Mouse (Mus musculus) kidney, adult 2 months (tissue): ENCODE measurements at regions not wholly inside any gene's neighbourhood (a gene's known extent, or its start where the extent isn't known, plus 50 kb on each side); places are given as distances from the start of the nearest gene placed in this dataset.

Experiments used
- DNase-seq: peaks from one replicate; pipeline ENCODE4 v3.0.0; 2021
- H3K27ac ChIP-seq: fragments of 200-500 bp; 2 replicates; pipeline ENCODE4 v1.5.1; 2012; ENCODE audit warnings: low read depth, low read length, control low read depth, inconsistent platforms; ENCODE audit not compliant: insufficient read depth
- H3K27me3 ChIP-seq: fragments of 200-500 bp; replicated peaks from 2 replicates; pipeline ENCODE4 v1.6.1; 2012; ENCODE audit warnings: mild to moderate bottlenecking, moderate library complexity, low read length, inconsistent platforms; ENCODE audit not compliant: control insufficient read depth, insufficient read depth
- H3K36me3 ChIP-seq: fragments of 200-500 bp; 2 replicates; pipeline ENCODE4 v1.6.1; 2012; ENCODE audit warnings: mild to moderate bottlenecking, moderate library complexity, low read length, inconsistent platforms; ENCODE audit not compliant: control insufficient read depth, insufficient read depth
- H3K4me1 ChIP-seq: fragments of 200-500 bp; 2 replicates; pipeline ENCODE4 v1.6.1; 2011; ENCODE audit warnings: low read length; ENCODE audit not compliant: control insufficient read depth, insufficient read depth
- H3K4me3 ChIP-seq: fragments of 200-500 bp; 2 replicates; pipeline ENCODE4 v1.5.1; 2011; ENCODE audit warnings: mild to moderate bottlenecking, low read depth, low read length, control low read depth; ENCODE audit not compliant: insufficient read depth
- CTCF ChIP-seq: fragments of 200-500 bp; conservative IDR thresholded peaks from 2 replicates; pipeline ENCODE4 v1.5.1; 2011; ENCODE audit warnings: low read depth, mild to moderate bottlenecking, control low read depth, low read length, moderate library complexity, mixed read lengths; ENCODE audit not compliant: insufficient read depth, insufficient read length
- POLR2A ChIP-seq: fragments of 200-500 bp; IDR thresholded peaks from one replicate; pipeline ENCODE4 v1.6.1; 2011; ENCODE audit warnings: low read depth, low read length, control low read depth
- WGBS: fragments of 180-500 bp; shearing (Covaris S2); methylation state at CpG from one replicate; pipeline ENCODE4 v1.1.7; 2018; 5-methylcytosine and 5-hydroxymethylcytosine counted together

DNA sequence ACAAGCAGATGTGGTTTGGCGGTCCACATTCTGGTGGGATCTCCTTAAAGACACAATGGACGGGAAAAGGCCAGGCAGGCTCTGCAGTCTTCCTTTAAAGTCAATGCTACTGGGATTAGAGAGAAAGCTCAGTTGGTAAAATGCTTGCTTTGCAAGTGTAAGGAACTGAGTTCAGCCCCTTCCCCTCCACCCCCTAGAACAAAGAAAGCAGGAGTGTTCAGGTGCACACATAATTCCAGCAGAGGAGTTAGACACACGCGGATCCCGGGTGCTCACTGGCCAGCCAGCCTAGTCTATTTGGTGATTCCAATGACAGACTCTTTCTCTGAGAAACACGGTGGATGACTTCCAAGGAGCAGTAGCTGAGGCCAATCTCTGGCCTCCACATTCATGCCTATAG is 213.0 kb upstream of the Zfp64 start:
- H3K4me1 ChIP-seq, result no peaks in the 10 kb centered on the region
- no peak for DNase-seq
- WGBS, result 79% methylated on average over 6 of the region's 6 CpGs
- H3K36me3 ChIP-seq, result no peaks in the 10 kb centered on the region
- no peak overlapping the region for H3K4me3 ChIP-seq
- TF ChIP-seq POLR2A, result no peak
- H3K27me3 ChIP-seq, result no peaks in the 10 kb centered on the region
- no peak overlapping the region for H3K27ac ChIP-seq

DNA sequence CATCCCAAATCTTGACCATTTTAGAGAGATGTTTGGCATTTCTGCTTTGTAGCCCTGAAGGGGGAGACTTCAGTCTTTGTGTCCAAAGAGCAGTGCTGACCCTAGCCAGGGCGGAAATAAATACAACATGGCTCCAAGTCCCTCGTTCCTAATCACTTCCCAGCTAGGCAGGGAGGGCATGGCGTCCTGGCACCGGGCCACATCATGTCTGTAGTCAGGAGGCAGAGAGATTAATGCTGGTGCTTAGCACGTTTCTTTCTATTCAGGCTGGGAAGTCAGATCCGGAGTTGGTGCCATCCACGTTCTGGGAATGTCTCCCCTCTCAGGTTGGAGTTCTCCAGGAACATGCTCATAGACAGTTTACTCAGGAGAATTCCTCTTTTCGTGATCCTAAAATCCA is 206.3 kb upstream of the Zfp64 start:
- Histone ChIP-seq H3K36me3 (no peaks in the 10 kb centered on the region), H3K4me3 (no peak overlapping the region), H3K27ac (no peak overlapping the region), H3K27me3 (no peaks in the 10 kb centered on the region), H3K4me1 (no peaks in the 10 kb centered on the region)
- no peak for TF ChIP-seq POLR2A
- TF ChIP-seq CTCF, result no peak
- 59% methylated on average over 8 of the region's 8 CpGs for WGBS
- DNase-seq, result no peak

DNA sequence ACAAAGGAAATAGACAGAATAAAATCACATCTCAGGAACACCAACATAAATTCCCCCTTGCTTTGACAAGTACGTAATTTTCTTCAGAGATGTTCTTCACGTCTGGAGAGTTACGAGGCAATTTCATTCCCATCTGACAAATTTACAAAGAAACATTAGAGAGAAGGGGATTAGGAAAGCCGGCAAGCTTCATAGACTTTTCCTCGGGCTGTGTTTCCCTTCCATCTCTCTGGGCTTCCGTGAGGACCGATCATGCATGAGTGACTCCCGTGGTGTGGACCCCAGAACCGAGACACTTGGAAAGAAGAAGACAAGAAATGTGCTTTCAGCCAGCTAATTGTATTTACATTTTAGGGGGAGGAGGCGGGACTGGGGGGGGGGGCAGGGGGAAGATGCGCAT is 203.4 kb upstream of the Zfp64 start:
- Histone ChIP-seq H3K4me3 (no peak overlapping the region), H3K27me3 (no peaks in the 10 kb centered on the region), H3K4me1 (no peaks in the 10 kb centered on the region), H3K27ac (no peak overlapping the region), H3K36me3 (no peaks in the 10 kb centered on the region)
- 18% methylated on average over 11 of the region's 11 CpGs for WGBS
- no peak for TF ChIP-seq POLR2A
- TF ChIP-seq CTCF, result no peak
- DNase-seq, result no peak

DNA sequence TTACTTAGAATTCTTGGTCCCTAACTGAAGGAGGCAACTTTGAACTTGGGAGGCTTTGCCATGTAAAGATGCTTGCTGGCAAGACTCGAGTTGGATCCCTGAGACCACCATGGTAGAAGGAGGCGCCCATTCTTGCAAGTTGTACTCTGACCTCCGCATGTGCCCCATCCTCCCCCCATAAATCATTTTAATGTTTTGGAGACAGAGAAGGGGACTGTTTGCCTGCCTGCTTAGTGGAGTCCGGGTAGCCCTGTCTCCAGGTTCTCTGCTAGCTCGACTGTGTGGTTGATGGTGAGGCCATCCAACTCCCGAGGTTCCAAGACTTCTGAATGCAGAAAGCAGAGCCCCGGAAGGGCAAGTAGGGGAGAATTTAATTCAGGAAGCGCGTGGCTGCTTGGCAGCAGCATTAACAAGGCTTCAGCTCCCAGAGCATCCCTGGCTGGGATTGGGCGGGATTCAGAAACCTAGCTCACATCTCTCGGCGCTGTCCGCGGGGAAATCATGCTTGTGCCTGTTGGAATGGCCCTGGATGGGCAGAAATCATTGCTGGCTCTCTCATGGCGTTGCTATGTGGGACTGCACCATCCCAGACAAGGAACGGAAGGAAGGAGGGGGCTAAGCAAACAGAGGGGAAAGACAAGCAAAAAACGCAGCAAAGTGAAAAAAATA is 202.8 kb upstream of the Zfp64 start:
- WGBS, result 11% methylated on average over 17 of the region's 17 CpGs
- Histone ChIP-seq H3K4me3 (no peak overlapping the region), H3K4me1 (no peaks in the 10 kb centered on the region), H3K36me3 (no peaks in the 10 kb centered on the region), H3K27me3 (no peaks in the 10 kb centered on the region), H3K27ac (no peak overlapping the region)
- TF ChIP-seq CTCF (no peak), POLR2A (no peak)
- no peak for DNase-seq

DNA sequence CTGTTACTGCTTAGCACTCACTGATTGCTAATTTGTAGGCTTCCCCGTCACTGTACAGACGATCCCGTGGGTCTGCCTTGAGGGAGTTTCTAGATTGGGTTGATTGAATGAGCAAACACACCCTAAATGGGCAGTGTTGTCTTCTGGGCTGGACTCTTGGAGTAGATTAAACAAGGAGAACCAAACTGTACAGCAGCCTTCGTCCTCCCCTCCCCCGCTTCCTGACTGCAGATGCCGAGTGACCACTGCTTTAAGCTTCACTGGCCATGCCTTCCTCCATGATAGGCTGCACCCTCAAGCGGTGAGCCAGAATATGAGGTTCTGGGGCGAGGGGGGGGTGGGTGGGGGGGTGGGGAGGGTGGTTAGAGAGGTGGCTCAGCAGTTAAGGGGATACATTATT is 201.5 kb upstream of the Zfp64 start:
- WGBS, result 25% methylated on average over 8 of the region's 8 CpGs
- Histone ChIP-seq H3K27ac (no peak overlapping the region), H3K4me3 (no peak overlapping the region), H3K4me1 (no peaks in the 10 kb centered on the region), H3K36me3 (no peaks in the 10 kb centered on the region), H3K27me3 (no peaks in the 10 kb centered on the region)
- no peak for DNase-seq
- TF ChIP-seq CTCF, result no peak
- no peak for TF ChIP-seq POLR2A

DNA sequence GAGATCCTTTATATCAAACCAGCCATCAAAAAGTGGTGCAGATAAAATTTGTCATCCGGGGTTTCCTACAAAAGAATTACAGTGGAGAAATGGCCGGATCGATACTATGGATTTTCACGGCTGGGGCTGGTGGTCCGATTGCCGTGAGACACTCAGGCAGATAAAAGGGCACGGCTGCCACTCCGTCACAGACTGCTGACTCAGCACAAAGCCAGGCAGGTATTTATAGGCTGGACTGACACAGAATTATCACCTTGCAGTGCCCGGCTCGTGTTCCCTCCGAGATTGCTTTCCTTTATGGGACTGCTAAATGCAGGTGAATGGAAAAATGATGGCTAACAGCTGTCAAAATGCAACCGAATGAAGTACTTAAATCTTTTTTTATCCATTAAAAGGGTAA is 199.5 kb upstream of the Zfp64 start:
- TF ChIP-seq POLR2A (no peak), CTCF (no peak)
- Histone ChIP-seq H3K27me3 (no peaks in the 10 kb centered on the region), H3K36me3 (no peaks in the 10 kb centered on the region), H3K4me3 (no peak overlapping the region), H3K27ac (no peak overlapping the region), H3K4me1 (no peaks in the 10 kb centered on the region)
- WGBS, result 44% methylated on average over 12 of the region's 12 CpGs
- DNase-seq, result no peak

DNA sequence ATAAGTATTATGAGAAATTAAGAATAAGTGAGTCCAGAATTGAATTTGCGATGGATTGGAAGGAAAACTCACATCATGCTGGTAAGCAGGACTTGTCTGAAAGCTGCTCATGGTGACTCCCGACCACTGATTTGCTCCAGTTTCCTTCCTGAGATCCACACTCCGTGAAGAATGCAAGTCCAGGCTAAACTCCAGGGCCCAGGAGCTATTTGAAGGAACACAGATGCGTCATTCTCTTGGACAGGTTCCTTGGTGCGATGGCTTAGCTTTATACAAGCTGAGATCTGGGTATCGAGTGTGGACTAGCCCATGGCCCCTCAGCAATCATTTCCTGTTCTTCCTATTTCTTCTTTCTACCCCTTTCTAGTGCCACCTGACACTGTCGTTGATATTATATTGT is 192.3 kb upstream of the Zfp64 start:
- WGBS, result 80% methylated on average over 7 of the region's 7 CpGs
- no peak for DNase-seq
- H3K36me3 ChIP-seq, result no peaks in the 10 kb centered on the region

More for the DNA sequence above, 192.3 kb upstream of the Zfp64 start:
- no peak overlapping the region for H3K4me3 ChIP-seq
- H3K4me1 ChIP-seq, result no peaks in the 10 kb centered on the region
- no peak overlapping the region for H3K27ac ChIP-seq
- TF ChIP-seq POLR2A (no peak), CTCF (no peak)
- no peaks in the 10 kb centered on the region for H3K27me3 ChIP-seq
